Mouse (Mus musculus) limb, embryonic 13.5 days (tissue): ENCODE measurements around the gene Slu7. TPM values are rescaled to one million over a fixed set of nuclear protein-coding genes. Genes with fewer than 3 reads are reported as not detected.
A peak's percentile ranks its signal among the peaks of the same experiment; 100 is the strongest.

Experiments used
- ATAC-seq: fragments of 200-750 bp; cut with Nextera tagmentation; 2 replicates; pipeline ENCODE4 v1.8.0; 2017; ENCODE audit warnings: low read depth, moderate number of reproducible peaks, moderate TSS enrichment; ENCODE audit not compliant: low FRiP score
- H3K27ac ChIP-seq: fragments of 300-500 bp; sonication (generic); 2 replicates; pipeline ENCODE4 v1.5.1; 2015; ENCODE audit warnings: inconsistent platforms, mild to moderate bottlenecking, moderate library complexity
- H3K27me3 ChIP-seq: fragments of 300-500 bp; sonication (generic); 2 replicates; pipeline ENCODE4 v1.6.1; 2015; ENCODE audit warnings: mild to moderate bottlenecking, inconsistent platforms
- H3K36me3 ChIP-seq: fragments of 300-500 bp; sonication (generic); 2 replicates; pipeline ENCODE4 v1.6.1; 2015; ENCODE audit warnings: inconsistent platforms, mild to moderate bottlenecking, moderate library complexity
- H3K4me1 ChIP-seq: fragments of 300-500 bp; sonication (generic); 2 replicates; pipeline ENCODE4 v1.6.1; 2015; ENCODE audit warnings: inconsistent platforms
- H3K4me2 ChIP-seq: fragments of 300-500 bp; sonication (generic); replicated peaks from 2 replicates; pipeline ENCODE4 v1.6.1; 2015; ENCODE audit warnings: inconsistent platforms, mild to moderate bottlenecking, moderate library complexity
- H3K4me3 ChIP-seq: fragments of 300-500 bp; sonication (generic); 2 replicates; pipeline ENCODE4 v1.5.1; 2015; ENCODE audit warnings: moderate library complexity, mild to moderate bottlenecking, inconsistent platforms
- H3K9ac ChIP-seq: fragments of 300-500 bp; sonication (generic); 2 replicates; pipeline ENCODE4 v1.6.1; 2015; ENCODE audit warnings: mild to moderate bottlenecking, inconsistent platforms
- H3K9me3 ChIP-seq: fragments of 300-500 bp; sonication (generic); 2 replicates; pipeline ENCODE4 v1.6.1; 2016; ENCODE audit warnings: inconsistent platforms
- WGBS: fragments of 180-500 bp; shearing (Covaris S2); methylation state at CpG from one replicate; pipeline ENCODE4 v1.1.7; 2015; 5-methylcytosine and 5-hydroxymethylcytosine counted together
- polyA plus RNA-seq: library from polyadenylated mRNA; unstranded; fragments of >200 nt; fragmentation: Nextera tagmentation; extraction: Ambion mirVana; gene quantifications from 2 replicates; pipeline ENCODE4 v1.2.1, GENCODE M21; 2015

Slu7 gene
- polyA plus RNA-seq, 1 experiment from 2014 or later = 62.9 TPM

DNA sequence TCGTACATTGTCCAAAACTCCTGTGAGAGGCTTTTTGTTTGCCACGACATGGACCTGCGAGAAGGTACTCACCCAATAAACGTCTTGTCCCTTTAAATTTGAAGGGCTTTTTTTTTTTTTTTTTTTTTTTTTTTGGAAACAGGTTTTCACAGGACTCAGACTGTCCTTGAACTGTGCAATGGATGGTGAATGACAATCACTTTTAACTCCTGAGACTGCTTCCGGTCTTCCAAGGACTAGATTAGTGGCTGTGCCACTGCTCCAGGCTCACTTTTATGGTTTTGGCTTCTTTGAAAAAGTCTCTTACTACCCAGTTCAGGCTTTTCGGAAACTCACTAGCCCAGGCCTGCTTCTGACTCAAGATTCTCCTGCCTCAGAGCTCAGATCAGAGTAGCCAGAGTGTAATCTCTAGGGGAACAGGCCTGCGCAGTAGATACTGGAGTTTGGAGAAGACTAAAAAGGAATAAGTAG is 7.1 kb upstream of the Slu7 start:
- Histone ChIP-seq H3K27ac (peak overlapping the region; percentile 18; the same call in 1 of the 2 replicates), H3K4me3 (peak overlapping the region; percentile 60), H3K9me3 (no peaks in the 10 kb centered on the region), H3K4me2 (peak overlapping the region; percentile 63), H3K4me1 (peaks cover 7% of the 10 kb centered on the region), H3K9ac (0 out of 2 replicates have a peak overlapping the region, but pooled peaks have one; percentile 1), H3K36me3 (peaks cover 18% of the 10 kb centered on the region), H3K27me3 (no peaks in the 10 kb centered on the region)
- 19% methylated on average over 7 of the region's 7 CpGs for WGBS
- peak; percentile 51 for ATAC-seq

DNA sequence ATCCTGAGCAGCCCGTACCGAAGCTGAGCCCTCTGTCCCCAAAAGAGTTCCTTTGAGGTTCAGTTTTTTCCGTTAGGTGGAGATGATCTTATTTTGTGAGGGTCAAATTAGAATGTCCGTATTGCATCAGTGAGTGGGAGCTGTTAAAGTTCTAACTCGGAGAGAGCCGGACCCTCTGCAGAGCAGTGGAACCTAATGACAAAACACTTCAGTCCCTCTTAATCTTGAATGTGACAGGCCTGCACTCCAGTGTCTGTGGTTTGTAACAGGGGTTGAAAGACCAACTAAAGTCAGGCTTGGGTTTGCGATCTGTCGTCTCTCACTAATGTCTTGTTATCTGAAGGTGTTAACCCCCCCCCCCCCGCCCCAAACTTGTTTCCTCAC is 472 bp downstream of the Slu7 start:
- H3K4me3 ChIP-seq = peak overlapping the region; percentile 87
- H3K9me3 ChIP-seq = no peaks in the 10 kb centered on the region
- H3K36me3 ChIP-seq = peaks cover 20% of the 10 kb centered on the region
- ATAC-seq = no peak; the same call in 1 of the 2 replicates
- peaks cover 8% of the 10 kb centered on the region for H3K4me1 ChIP-seq
- H3K4me2 ChIP-seq = peak overlapping the region; percentile 79
- peak overlapping the region; percentile 85 for H3K9ac ChIP-seq
- WGBS = 2% methylated on average over 9 of the region's 9 CpGs
- H3K27ac ChIP-seq = no peak overlapping the region
- no peaks in the 10 kb centered on the region for H3K27me3 ChIP-seq

DNA sequence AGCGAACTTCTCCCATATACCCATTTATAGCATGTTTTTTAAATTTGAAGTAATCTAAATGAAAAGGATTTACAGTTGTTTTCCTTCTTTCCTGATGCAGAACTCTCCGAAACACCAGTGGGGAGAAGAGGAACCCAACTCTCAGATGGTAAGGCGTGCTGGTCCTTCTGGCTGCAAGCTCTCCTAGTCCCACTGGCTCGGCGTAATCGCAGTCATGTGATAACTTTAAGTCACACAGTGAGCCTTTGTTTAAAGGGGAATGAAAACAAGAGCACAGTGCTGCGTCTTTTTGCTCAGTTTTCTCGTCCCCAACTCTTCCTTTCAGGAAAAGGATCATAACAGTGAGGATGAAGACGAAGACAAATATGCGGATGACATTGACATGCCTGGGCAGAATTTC is 7.6 kb downstream of the Slu7 start:
- Histone ChIP-seq H3K36me3 (peaks cover 88% of the 10 kb centered on the region), H3K27ac (no peak overlapping the region), H3K4me3 (no peak overlapping the region), H3K9me3 (no peaks in the 10 kb centered on the region), H3K9ac (no peak overlapping the region), H3K4me1 (no peaks in the 10 kb centered on the region), H3K27me3 (no peaks in the 10 kb centered on the region), H3K4me2 (no peak overlapping the region)
- no peak for ATAC-seq
- 96% methylated on average over 10 of the region's 10 CpGs for WGBS

DNA sequence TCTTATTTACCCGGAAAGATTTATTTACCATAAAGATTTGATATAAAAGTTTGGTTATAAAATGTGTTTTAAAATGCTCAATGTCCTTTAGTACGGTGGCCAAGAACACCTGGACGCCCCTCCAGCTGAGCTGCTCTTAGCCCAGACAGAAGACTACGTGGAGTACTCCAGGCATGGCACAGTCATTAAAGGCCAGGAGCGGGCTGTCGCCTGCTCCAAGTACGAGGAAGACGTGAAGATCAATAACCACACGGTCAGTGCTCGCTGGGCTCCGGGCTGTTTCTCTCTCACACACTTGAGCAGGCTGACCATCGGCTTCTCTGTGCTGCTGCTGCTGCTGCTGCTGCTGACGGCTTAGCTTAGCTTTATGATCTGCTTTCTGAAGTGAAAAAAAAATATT is 9.6 kb downstream of the Slu7 start:
- Histone ChIP-seq H3K36me3 (peaks cover 93% of the 10 kb centered on the region), H3K9ac (no peak overlapping the region), H3K9me3 (no peaks in the 10 kb centered on the region; the same call in 1 of the 2 replicates), H3K4me1 (no peaks in the 10 kb centered on the region), H3K27me3 (no peaks in the 10 kb centered on the region), H3K27ac (no peak overlapping the region), H3K4me3 (no peak overlapping the region), H3K4me2 (no peak overlapping the region)
- WGBS = 95% methylated on average over 13 of the region's 13 CpGs
- no peak for ATAC-seq

DNA sequence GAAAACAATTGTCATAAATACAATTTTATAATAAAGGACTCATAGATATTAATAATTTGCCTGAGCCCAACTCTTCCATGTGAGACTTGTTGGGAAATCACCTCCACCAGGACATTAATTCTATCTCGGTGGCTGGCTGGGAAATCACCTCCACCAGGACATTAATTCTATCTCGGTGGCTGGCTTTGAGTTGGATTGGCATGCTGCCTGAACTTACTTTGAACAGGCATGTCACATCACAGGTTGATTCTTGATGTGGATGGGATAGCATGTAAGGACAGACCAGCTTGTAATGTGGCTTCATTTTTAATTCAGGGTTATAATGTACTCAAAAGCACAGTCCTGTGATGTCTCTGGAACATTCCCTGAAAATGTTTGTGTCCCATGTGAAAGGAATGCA is 16.4 kb downstream of the Slu7 start:
- Histone ChIP-seq H3K9ac (no peak overlapping the region), H3K4me3 (no peak overlapping the region), H3K4me2 (no peak overlapping the region), H3K36me3 (peaks cover 28% of the 10 kb centered on the region), H3K4me1 (no peaks in the 10 kb centered on the region), H3K9me3 (no peaks in the 10 kb centered on the region; the same call in 1 of the 2 replicates), H3K27me3 (no peaks in the 10 kb centered on the region), H3K27ac (no peak overlapping the region)
- 85% methylated on average over 2 of the region's 2 CpGs for WGBS
- no peak for ATAC-seq

DNA sequence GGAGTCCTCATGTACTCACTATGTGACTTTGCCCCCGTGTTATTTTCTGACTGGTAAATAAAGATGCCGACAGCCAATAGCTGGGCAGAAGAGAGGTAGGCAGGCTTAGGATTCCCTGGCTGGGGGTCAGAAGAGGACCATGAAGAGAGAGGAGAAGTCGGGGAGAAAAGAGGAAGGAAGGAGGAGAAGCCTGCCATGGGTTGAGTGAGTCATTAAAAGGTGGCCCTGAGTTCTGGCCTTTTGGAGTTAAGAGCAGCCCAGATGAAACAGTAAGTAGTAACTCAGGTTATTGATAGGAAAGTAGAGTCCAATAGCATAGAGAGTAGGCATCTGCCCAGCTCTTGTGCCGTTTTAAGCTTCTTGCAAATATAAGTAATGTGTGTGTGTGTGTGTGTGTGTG is 17.8 kb downstream of the Slu7 start:
- no peak for ATAC-seq
- Histone ChIP-seq H3K27me3 (no peaks in the 10 kb centered on the region), H3K4me2 (no peak overlapping the region), H3K36me3 (peaks cover 14% of the 10 kb centered on the region), H3K27ac (no peak overlapping the region), H3K4me3 (no peak overlapping the region), H3K9ac (no peak overlapping the region), H3K4me1 (no peaks in the 10 kb centered on the region), H3K9me3 (no peaks in the 10 kb centered on the region; the same call in 1 of the 2 replicates)
- 73% methylated on average over 4 of the region's 4 CpGs for WGBS

DNA sequence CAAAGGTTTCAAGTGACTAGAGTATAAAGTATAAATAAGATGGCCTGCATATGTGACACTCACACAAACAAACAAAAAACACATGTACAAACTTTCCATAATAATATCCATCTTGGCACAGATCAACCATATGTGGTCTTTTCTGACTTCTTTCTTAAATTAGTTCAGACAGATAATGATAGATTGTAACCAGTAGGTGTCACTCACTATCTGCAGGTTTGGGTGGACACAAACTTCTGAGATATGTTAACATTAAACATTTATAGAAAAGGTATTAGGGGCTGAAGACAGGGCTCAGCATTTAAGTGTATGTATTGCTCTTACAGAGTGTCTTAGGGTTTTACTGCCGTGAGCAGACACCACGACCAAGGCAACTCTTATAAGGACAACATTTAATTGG is 18.7 kb downstream of the Slu7 start:
- Histone ChIP-seq H3K27ac (no peak overlapping the region), H3K4me3 (no peak overlapping the region), H3K36me3 (peaks cover 5% of the 10 kb centered on the region), H3K27me3 (no peaks in the 10 kb centered on the region), H3K4me2 (no peak overlapping the region), H3K9ac (no peak overlapping the region), H3K4me1 (no peaks in the 10 kb centered on the region), H3K9me3 (no peaks in the 10 kb centered on the region)
- WGBS = 51% methylated on average over 2 of the region's 2 CpGs
- no peak for ATAC-seq

DNA sequence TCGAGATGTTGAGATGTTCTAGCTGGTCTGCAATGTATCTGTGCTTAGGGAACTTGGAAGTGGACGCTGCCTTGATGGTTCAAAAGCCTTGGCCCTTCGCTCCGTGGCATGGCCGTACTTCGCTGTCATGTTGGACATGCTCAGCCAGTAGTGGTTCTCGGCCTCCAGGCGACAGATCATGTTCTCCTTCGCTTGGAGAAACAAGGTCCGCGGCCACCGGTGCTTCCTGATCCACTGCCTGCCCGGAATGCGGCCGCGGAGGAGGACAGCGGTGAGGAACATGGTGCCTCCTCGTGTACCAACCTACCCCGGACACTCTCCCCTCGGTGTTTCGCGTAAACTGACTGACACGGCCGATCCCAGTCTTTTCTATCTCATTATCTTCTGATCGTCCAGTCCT is 29.7 kb downstream of the Slu7 start:
- no peaks in the 10 kb centered on the region for H3K4me1 ChIP-seq
- no peak for ATAC-seq
- no peak overlapping the region for H3K4me2 ChIP-seq
- H3K36me3 ChIP-seq = no peaks in the 10 kb centered on the region
- no peak overlapping the region for H3K4me3 ChIP-seq
- no peaks in the 10 kb centered on the region for H3K27me3 ChIP-seq
- peaks cover 3% of the 10 kb centered on the region; the same call in 1 of the 2 replicates for H3K9me3 ChIP-seq
- no peak overlapping the region for H3K27ac ChIP-seq
- WGBS = 92% methylated on average over 25 of the region's 25 CpGs
- H3K9ac ChIP-seq = no peak overlapping the region

DNA sequence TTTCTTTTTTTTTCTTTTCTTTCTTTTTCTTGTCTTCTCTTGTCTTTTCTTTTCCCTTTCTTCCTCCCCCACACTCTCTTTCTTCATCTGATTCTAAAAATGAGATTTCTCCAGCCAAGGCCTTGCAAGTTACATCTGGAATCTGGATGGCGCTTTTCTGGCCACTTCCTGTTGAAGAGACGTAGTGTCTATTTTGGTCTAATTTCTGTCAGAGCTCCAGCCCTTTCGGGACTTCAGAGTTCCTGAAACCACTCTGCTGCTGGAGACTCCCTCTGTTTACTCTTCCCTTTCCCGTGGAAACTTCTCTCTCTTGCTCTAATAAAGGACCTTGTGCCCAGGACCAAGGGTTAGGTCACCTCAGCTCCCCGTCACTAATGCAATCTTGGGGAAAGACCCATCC is 36.6 kb downstream of the Slu7 start:
- WGBS = 60% methylated on average over 5 of the region's 5 CpGs
- H3K9ac ChIP-seq = no peak overlapping the region
- no peak overlapping the region for H3K27ac ChIP-seq

DNA sequence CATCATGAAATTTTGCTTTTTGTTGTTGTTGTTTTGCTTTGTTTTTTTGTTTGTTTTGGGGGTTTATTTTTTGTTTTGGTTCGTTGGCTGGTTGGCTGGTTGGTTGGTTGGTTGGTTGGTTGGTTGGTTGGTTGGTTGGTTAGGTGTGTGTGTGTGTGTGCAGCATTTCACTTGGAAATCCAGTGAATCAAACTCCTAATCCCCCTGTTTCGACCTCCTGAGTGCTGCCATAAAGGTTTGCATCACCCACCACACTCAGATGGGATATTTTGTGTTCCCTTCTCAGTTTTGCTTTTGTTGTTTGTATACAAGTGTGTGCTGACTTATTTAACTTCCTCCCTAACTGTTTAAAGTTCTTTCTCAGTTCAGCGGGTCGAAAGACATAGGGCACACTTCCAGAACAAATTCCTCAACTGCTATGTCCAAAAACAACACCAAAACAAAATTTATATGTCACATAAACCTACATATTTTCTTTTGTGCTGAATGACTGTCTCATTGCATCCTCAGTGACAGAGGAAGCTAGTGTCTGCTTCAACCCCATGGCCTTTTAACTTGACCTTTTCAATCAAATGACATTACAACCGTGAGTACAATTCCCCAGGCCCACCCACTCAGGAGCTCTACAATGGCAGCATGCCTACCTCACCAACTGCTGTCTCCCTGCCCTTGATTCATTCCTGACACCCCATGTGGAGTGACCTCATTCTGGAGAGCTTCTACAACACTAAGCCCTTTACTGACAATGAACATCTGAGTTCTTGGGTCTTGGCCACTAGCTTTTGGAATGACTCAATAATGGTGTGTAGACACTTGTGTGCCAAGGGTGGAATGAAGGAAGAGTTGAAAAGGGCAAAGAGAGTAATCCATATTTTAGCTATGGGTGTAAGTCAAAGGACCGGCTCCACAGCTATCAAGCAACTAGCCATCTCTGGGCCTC is 37.6 kb downstream of the Slu7 start:
- ATAC-seq = no peak
- H3K36me3 ChIP-seq = no peaks in the 10 kb centered on the region
- WGBS = 76% methylated on average over 6 of the region's 6 CpGs
- H3K9ac ChIP-seq = no peak overlapping the region
- H3K4me2 ChIP-seq = no peak overlapping the region
- no peak overlapping the region for H3K27ac ChIP-seq
- no peak overlapping the region for H3K4me3 ChIP-seq
- peaks cover 18% of the 10 kb centered on the region for H3K4me1 ChIP-seq
- no peaks in the 10 kb centered on the region for H3K27me3 ChIP-seq
- H3K9me3 ChIP-seq = no peaks in the 10 kb centered on the region

More for the DNA sequence above, 36.6 kb downstream of the Slu7 start:
- Histone ChIP-seq H3K9me3 (no peaks in the 10 kb centered on the region), H3K4me2 (no peak overlapping the region), H3K4me1 (peaks cover 14% of the 10 kb centered on the region), H3K36me3 (no peaks in the 10 kb centered on the region), H3K4me3 (no peak overlapping the region), H3K27me3 (no peaks in the 10 kb centered on the region)
- ATAC-seq = no peak

DNA sequence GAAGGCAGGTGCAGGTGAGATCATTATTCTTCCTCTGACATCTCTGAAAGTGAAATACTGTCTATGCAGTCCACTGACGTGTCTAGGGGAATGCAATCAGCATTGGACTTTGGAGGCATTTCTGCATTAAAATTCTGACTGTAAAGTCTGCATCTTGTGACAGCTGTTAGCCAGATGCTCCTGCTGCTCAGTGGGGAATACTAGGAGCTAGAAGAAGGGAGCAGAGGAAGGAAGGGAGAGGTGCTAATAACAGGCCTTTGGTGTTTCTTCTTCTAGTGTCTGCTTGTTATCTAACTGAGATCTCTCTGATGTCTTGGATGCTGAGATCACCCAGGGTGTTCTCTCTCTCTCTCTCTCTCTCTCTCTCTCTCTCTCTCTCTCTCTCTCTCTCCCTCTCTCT is 39.6 kb downstream of the Slu7 start:
- no peaks in the 10 kb centered on the region for H3K9me3 ChIP-seq
- no peaks in the 10 kb centered on the region for H3K27me3 ChIP-seq
- no peak overlapping the region for H3K4me3 ChIP-seq
- H3K36me3 ChIP-seq = no peaks in the 10 kb centered on the region
- no peak overlapping the region for H3K4me2 ChIP-seq
- 29% methylated on average over 1 of the region's 1 CpGs for WGBS
- peak; percentile 25; the same call in 1 of the 2 replicates for ATAC-seq
- peaks cover 18% of the 10 kb centered on the region for H3K4me1 ChIP-seq
- H3K27ac ChIP-seq = no peak overlapping the region
- H3K9ac ChIP-seq = no peak overlapping the region

DNA sequence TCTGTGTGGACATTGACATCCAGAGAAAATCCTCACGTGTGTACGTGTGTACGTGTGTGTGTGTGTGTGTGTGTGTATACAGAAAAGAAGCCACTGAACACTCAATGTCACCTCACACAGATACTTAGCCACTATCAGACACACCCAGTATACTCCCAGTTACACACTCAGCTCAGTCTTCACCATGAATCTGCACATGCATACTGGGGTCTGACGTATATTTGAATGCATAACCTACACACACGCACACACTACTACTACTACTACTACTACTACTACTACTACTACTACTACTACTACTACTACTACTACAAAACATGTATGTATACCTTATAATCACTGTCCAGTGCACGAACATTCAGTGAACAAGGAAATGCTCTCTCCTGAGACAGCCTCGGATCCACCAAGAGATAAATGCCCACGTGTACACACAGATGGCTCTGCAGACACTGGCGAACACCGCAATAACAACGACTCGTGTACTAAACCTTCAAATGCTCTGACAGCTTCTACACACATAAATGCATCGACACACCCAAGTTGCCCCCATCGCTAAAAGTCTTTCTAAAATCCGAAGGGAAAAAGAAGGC is 40.2 kb downstream of the Slu7 start:
- Histone ChIP-seq H3K27me3 (no peaks in the 10 kb centered on the region), H3K4me3 (peak overlapping the region; percentile 35; the same call in 1 of the 2 replicates), H3K9ac (peak overlapping the region; percentile 50; the same call in 1 of the 2 replicates), H3K4me2 (peak overlapping the region; percentile 69), H3K4me1 (peaks cover 18% of the 10 kb centered on the region), H3K9me3 (no peaks in the 10 kb centered on the region), H3K27ac (no peak overlapping the region), H3K36me3 (no peaks in the 10 kb centered on the region)
- 55% methylated on average over 15 of the region's 15 CpGs for WGBS
- ATAC-seq = peak; percentile 25; the same call in 1 of the 2 replicates
